8 mouse cellular contexts compared by ENCODE assay signal in genomic region chr4:75278197-75279175, GRCm38 (mm10). TPM values are rescaled to one million over a fixed set of nuclear protein-coding genes. Genes with fewer than 3 reads are reported as not detected.
DNase-seq lines count a peak whose midpoint lies in the region; ATAC-seq and TF ChIP-seq lines count a peak whose summit lies in the region.

Dmac1 (minus strand) TSS chr4:75278305.

- DNase-seq in CH12.LX (ENCODE audit: extremely low read depth): peak; percentile 88
- peak; percentile 86 for DNase-seq in c-Kit-positive CD71-positive TER-119-negative erythroid progenitor cells, embryonic 14.5 days (ENCODE audit: low read depth)
- DNase-seq in forebrain, embryonic 11.5 days (ENCODE audit: low spot score): peak; percentile 92
- DNase-seq in kidney, postnatal 36 days: peak; percentile 96 to 98
- peak; percentile 90 for DNase-seq in telencephalon, adult 2 months (ENCODE audit: low read depth, low spot score)

- WGBS in forebrain, embryonic 11.5 days: 18% methylated on average over 23 of the region's 23 CpGs
- WGBS in heart, embryonic 16.5 days: 14% methylated on average over 23 of the region's 23 CpGs
- 4% methylated on average over 23 of the region's 23 CpGs for WGBS in liver, embryonic 15.5 days (ENCODE audit: insufficient replicate concordance)
- 20% methylated on average over 23 of the region's 23 CpGs for WGBS in neural tube, embryonic 12.5 days

- H3K27ac ChIP-seq in CH12.LX (ENCODE audit: insufficient read depth, low read depth): no peak within 1 kb of the TSS
- no peak within 1 kb of the TSS for H3K27ac ChIP-seq in forebrain, embryonic 11.5 days (ENCODE audit: low read depth, low read length)
- H3K27ac ChIP-seq in heart, embryonic 16.5 days (ENCODE audit: low read length): peak within 1 kb of the TSS; percentile 27
- H3K27ac ChIP-seq in liver, embryonic 15.5 days (replicated peaks): no peak within 1 kb of the TSS
- no peak within 1 kb of the TSS for H3K27ac ChIP-seq in neural tube, embryonic 12.5 days

- no peak for TF ChIP-seq RAD21 in CH12.LX (IDR thresholded peaks at IDR 0.05; ENCODE audit: low read depth, low read length)

- in situ Hi-C loops in CH12.LX (cut with MboI; ENCODE audit: low pct_ligation_motif_present, low pct_unique_long_range_greater_than_20kb, low sequenced_read_pairs): no loop called here

- peak; percentile 80 for TF ChIP-seq POLR2A in CH12.LX (IDR thresholded peaks at IDR 0.05; ENCODE audit: low read depth, low read length)

- TF ChIP-seq CTCF in CH12.LX (conservative IDR thresholded peaks at IDR 0.05 in 1 of 2, IDR thresholded peaks at IDR 0.05 in 1 of 2; ENCODE audit: low read depth in 2 of 2, low read length in 2 of 2): no peak

- H3K36me3 ChIP-seq in CH12.LX (replicated peaks in 1 of 2; ENCODE audit: control insufficient read depth in 1 of 2, insufficient read depth in 1 of 2, low read length in 1 of 2): peaks cover 2 to 8% of the 10 kb centered on the region in 2 experiments
- H3K36me3 ChIP-seq in forebrain, embryonic 11.5 days (ENCODE audit: control insufficient read depth, insufficient read depth, low read length): peaks cover 3% of the 10 kb centered on the region; the same call in 1 of the 2 replicates
- peaks cover 10% of the 10 kb centered on the region for H3K36me3 ChIP-seq in heart, embryonic 16.5 days (ENCODE audit: control insufficient read depth, insufficient read depth)
- 0 out of 2 replicates have a peak, but pooled peaks cover 3% of the 10 kb centered on the region for H3K36me3 ChIP-seq in liver, embryonic 15.5 days (replicated peaks)
- peaks cover 6% of the 10 kb centered on the region; the same call in 1 of the 2 replicates for H3K36me3 ChIP-seq in neural tube, embryonic 12.5 days

- peak within 1 kb of the TSS; percentile 72 to 73 (median 72) for H3K4me3 ChIP-seq in CH12.LX (replicated peaks in 1 of 3; ENCODE audit: low read depth in 2 of 3, low read length in 2 of 3, poor library complexity in 1 of 3)
- H3K4me3 ChIP-seq in forebrain, embryonic 11.5 days (ENCODE audit: low read depth, low read length): peak within 1 kb of the TSS; percentile 81
- H3K4me3 ChIP-seq in heart, embryonic 16.5 days (ENCODE audit: low read length): peak within 1 kb of the TSS; percentile 92
- peak within 1 kb of the TSS; percentile 90 for H3K4me3 ChIP-seq in liver, embryonic 15.5 days (replicated peaks)
- peak within 1 kb of the TSS; percentile 85 for H3K4me3 ChIP-seq in neural tube, embryonic 12.5 days

- no peak for TF ChIP-seq EP300 in CH12.LX (IDR thresholded peaks at IDR 0.05; ENCODE audit: low read length)

- dilution Hi-C loops in CH12.LX (cut with MboI; ENCODE audit: extremely low pct_ligation_motif_present, extremely low pct_unique_long_range_greater_than_20kb, low sequenced_read_pairs): no loop called here

- H3K27me3 ChIP-seq in CH12.LX (replicated peaks): no peaks in the 10 kb centered on the region
- H3K27me3 ChIP-seq in forebrain, embryonic 11.5 days (ENCODE audit: control insufficient read depth, insufficient read depth, low read length): no peaks in the 10 kb centered on the region
- no peaks in the 10 kb centered on the region for H3K27me3 ChIP-seq in heart, embryonic 16.5 days (ENCODE audit: control insufficient read depth, insufficient read depth, low read length)
- no peaks in the 10 kb centered on the region for H3K27me3 ChIP-seq in liver, embryonic 15.5 days
- H3K27me3 ChIP-seq in neural tube, embryonic 12.5 days (replicated peaks): no peaks in the 10 kb centered on the region

- H3K4me2 ChIP-seq in CH12.LX (ENCODE audit: insufficient read depth, low read depth, poor library complexity, severe bottlenecking): peak within 1 kb of the TSS; percentile 86
- peak within 1 kb of the TSS; percentile 65 for H3K4me2 ChIP-seq in forebrain, embryonic 11.5 days (ENCODE audit: low read depth, low read length, severe bottlenecking)
- H3K4me2 ChIP-seq in heart, embryonic 16.5 days (ENCODE audit: low read depth, low read length): peak within 1 kb of the TSS; percentile 90
- peak within 1 kb of the TSS; percentile 62 for H3K4me2 ChIP-seq in liver, embryonic 15.5 days
- H3K4me2 ChIP-seq in neural tube, embryonic 12.5 days (replicated peaks): peak within 1 kb of the TSS; percentile 63

- H3K4me1 ChIP-seq in CH12.LX (ENCODE audit: control insufficient read depth in 1 of 2, insufficient read depth in 2 of 2): peaks cover 2 to 19% of the 10 kb centered on the region in 2 experiments; a peak in 3 of 4 replicates
- H3K4me1 ChIP-seq in forebrain, embryonic 11.5 days (replicated peaks; ENCODE audit: control insufficient read depth, insufficient read depth, low read length): no peaks in the 10 kb centered on the region
- peaks cover 3% of the 10 kb centered on the region; the same call in 1 of the 2 replicates for H3K4me1 ChIP-seq in heart, embryonic 16.5 days (ENCODE audit: control insufficient read depth, insufficient read depth, low read length)
- H3K4me1 ChIP-seq in liver, embryonic 15.5 days (replicated peaks): peaks cover 13% of the 10 kb centered on the region; the same call in 1 of the 2 replicates
- no peaks in the 10 kb centered on the region for H3K4me1 ChIP-seq in neural tube, embryonic 12.5 days

- H3K79me2 ChIP-seq in CH12.LX (replicated peaks; ENCODE audit: control insufficient read depth, extremely low read depth, insufficient read depth, poor library complexity, severe bottlenecking): peaks cover 6% of the 10 kb centered on the region; the same call in 1 of the 2 replicates

- ATAC-seq in forebrain, embryonic 11.5 days (replicated peaks; ENCODE audit: low FRiP score): peak; percentile 97
- peak; percentile 94 for ATAC-seq in heart, embryonic 16.5 days (replicated peaks; ENCODE audit: extremely low read depth, insufficient read depth, low FRiP score)
- ATAC-seq in liver, embryonic 15.5 days (ENCODE audit: insufficient read depth): peak; percentile 92
- ATAC-seq in neural tube, embryonic 12.5 days (ENCODE audit: low FRiP score, low read depth): peak; percentile 97

- peak within 1 kb of the TSS; percentile 98 for H3K9ac ChIP-seq in CH12.LX (ENCODE audit: insufficient read depth, low read depth)
- peak within 1 kb of the TSS; percentile 83 for H3K9ac ChIP-seq in forebrain, embryonic 11.5 days (ENCODE audit: low read length)
- peak within 1 kb of the TSS; percentile 93 for H3K9ac ChIP-seq in heart, embryonic 16.5 days (ENCODE audit: low read length)
- H3K9ac ChIP-seq in liver, embryonic 15.5 days: peak within 1 kb of the TSS; percentile 80
- peak within 1 kb of the TSS; percentile 86 for H3K9ac ChIP-seq in neural tube, embryonic 12.5 days

- no peaks in the 10 kb centered on the region for H3K9me3 ChIP-seq in CH12.LX (replicated peaks; ENCODE audit: low read length)
- H3K9me3 ChIP-seq in forebrain, embryonic 11.5 days (ENCODE audit: control insufficient read depth, low read length): no peaks in the 10 kb centered on the region
- no peaks in the 10 kb centered on the region for H3K9me3 ChIP-seq in heart, embryonic 16.5 days (replicated peaks; ENCODE audit: control insufficient read depth, low read length)
- H3K9me3 ChIP-seq in liver, embryonic 15.5 days (replicated peaks): no peaks in the 10 kb centered on the region
- no peaks in the 10 kb centered on the region for H3K9me3 ChIP-seq in neural tube, embryonic 12.5 days

TF ChIP-seq in CH12.LX, 34 proteins besides CTCF, POLR2A, EP300 and RAD21 (continues in another document):
- TF ChIP-seq UBTF (IDR thresholded peaks at IDR 0.05; ENCODE audit: low read depth, low read length): no peak
- TF ChIP-seq TBP (conservative IDR thresholded peaks at IDR 0.05; ENCODE audit: low read depth, low read length): peak; percentile 42; the same call in 1 of the 2 replicates
- TF ChIP-seq ELF1 (IDR thresholded peaks at IDR 0.05; ENCODE audit: low read depth, low read length): peak; percentile 83
- TF ChIP-seq HCFC1 (IDR thresholded peaks at IDR 0.05; ENCODE audit: low read depth, low read length): peak; percentile 99
- TF ChIP-seq MXI1 (IDR thresholded peaks at IDR 0.05; ENCODE audit: low read depth, low read length): peak; percentile 74
- no peak for TF ChIP-seq USF1 (IDR thresholded peaks at IDR 0.05; ENCODE audit: low read depth, low read length)
- no peak for TF ChIP-seq ETS1 (conservative IDR thresholded peaks at IDR 0.05; ENCODE audit: low read depth, low read length)
- no peak for TF ChIP-seq BHLHE40 (IDR thresholded peaks at IDR 0.05; ENCODE audit: low read depth, low read length)
- TF ChIP-seq IRF4 (IDR thresholded peaks at IDR 0.05; ENCODE audit: low read depth, low read length): peak; percentile 26; the same call in 1 of the 2 replicates
- no peak for TF ChIP-seq ZKSCAN1 (IDR thresholded peaks at IDR 0.05; ENCODE audit: borderline replicate concordance, low read depth, low read length)
- no peak for TF ChIP-seq POLR2AphosphoS2 (IDR thresholded peaks at IDR 0.05; ENCODE audit: low read depth, low read length)
- TF ChIP-seq MAFK (IDR thresholded peaks at IDR 0.05; ENCODE audit: insufficient replicate concordance, low read length): no peak
- TF ChIP-seq ZMIZ1 (IDR thresholded peaks at IDR 0.05; ENCODE audit: low read depth, low read length): peak; percentile 69; the same call in 1 of the 2 replicates
- TF ChIP-seq TCF12 (IDR thresholded peaks at IDR 0.05; ENCODE audit: low read depth, low read length): peak; percentile 77
- peak; percentile 74; the same call in 1 of the 2 replicates for TF ChIP-seq GABPA (IDR thresholded peaks at IDR 0.05; ENCODE audit: insufficient replicate concordance, low read depth, low read length)
- no peak for TF ChIP-seq CHD1 (IDR thresholded peaks at IDR 0.05; ENCODE audit: low read depth, low read length)
- TF ChIP-seq NRF1 (IDR thresholded peaks at IDR 0.05; ENCODE audit: low read depth, low read length): 0 out of 2 replicates have a peak, but pooled peaks have one; percentile 19
- no peak for TF ChIP-seq CHD2 (IDR thresholded peaks at IDR 0.05; ENCODE audit: low read length)
- TF ChIP-seq KAT2A (IDR thresholded peaks at IDR 0.05; ENCODE audit: insufficient replicate concordance, low read length): peak; percentile 99
- no peak for TF ChIP-seq JUND (conservative IDR thresholded peaks at IDR 0.05; ENCODE audit: low read depth, low read length)
- TF ChIP-seq MAZ (IDR thresholded peaks at IDR 0.05; ENCODE audit: low read depth, low read length): no peak
- TF ChIP-seq USF2 (conservative IDR thresholded peaks at IDR 0.05; ENCODE audit: low read depth, low read length): no peak
- no peak for TF ChIP-seq PAX5 (IDR thresholded peaks at IDR 0.05; ENCODE audit: low read length)

RNA-seq across cellular contexts. Expression of gene Dmac1, which starts in this region (rescaled TPM):
- 63.4 and 77.6 TPM in 2 replicates for total RNA-seq in CH12.LX (2012; rRNA removed)
- 78.2 and 108 TPM in 2 replicates for total RNA-seq in CH12.LX (2014; rRNA removed)
- 74.2 and 76.9 TPM in 2 replicates for polyA plus RNA-seq in CH12.LX (2012; ENCODE audit: insufficient read length, low read depth)
- 109 and 114 TPM in 2 replicates for polyA plus RNA-seq in forebrain, embryonic 11.5 days (2014; fragmentation: Nextera tagmentation; extraction: Ambion mirVana)
- polyA plus RNA-seq in heart, embryonic 16.5 days (2015; fragmentation: Nextera tagmentation; extraction: Ambion mirVana): 96.9 and 97.7 TPM in 2 replicates
- 47.1 and 50.5 TPM in 2 replicates for polyA plus RNA-seq in liver, embryonic 15.5 days (2015; fragmentation: Nextera tagmentation; extraction: Ambion mirVana)
- 110 and 121 TPM in 2 replicates for polyA plus RNA-seq in neural tube, embryonic 12.5 days (2016; fragmentation: Nextera tagmentation; extraction: Ambion mirVana)
